Mouse (Mus musculus): ENCODE measurements around the gene Fam207a.

Gene Fam207a

GRCm38 (mm10) chr10:77515385-77516348, at the start of gene Fam207a:
Fam207a (minus strand) TSS chr10:77515785.
- peak; percentile 98 for DNase-seq (ENCODE audit: low read depth, low spot score)

GRCm38 (mm10) chr10:77565005-77565404, 49.4 kb upstream of the Fam207a start:
- no peak for DNase-seq (ENCODE audit: low read depth, low spot score)

- no peak for DNase-seq (ENCODE audit: low read depth, low spot score)
These were observed 45.9 kb upstream of the Fam207a start for GRCm38 (mm10) chr10:77561508-77561907.

GRCm38 (mm10) chr10:77560830-77561229, 45.2 kb upstream of the Fam207a start:
- DNase-seq (ENCODE audit: low read depth, low spot score) = no peak

GRCm38 (mm10) chr10:77560090-77560489, 44.5 kb upstream of the Fam207a start:
- no peak for DNase-seq (ENCODE audit: low read depth, low spot score)

GRCm38 (mm10) chr10:77557641-77558040, 42.1 kb upstream of the Fam207a start:
- DNase-seq (ENCODE audit: low read depth, low spot score) = peak; percentile 33

GRCm38 (mm10) chr10:77556631-77557030, 41.0 kb upstream of the Fam207a start:
- DNase-seq (ENCODE audit: low read depth, low spot score) = peak; percentile 24

GRCm38 (mm10) chr10:77554918-77555317, 39.3 kb upstream of the Fam207a start:
- DNase-seq (ENCODE audit: low read depth, low spot score) = no peak

- no peak for DNase-seq (ENCODE audit: low read depth, low spot score)
These were observed 37.7 kb upstream of the Fam207a start for GRCm38 (mm10) chr10:77553285-77553684.

GRCm38 (mm10) chr10:77552162-77552561, 36.6 kb upstream of the Fam207a start:
- no peak for DNase-seq (ENCODE audit: low read depth, low spot score)

- DNase-seq (ENCODE audit: low read depth, low spot score) = peak; percentile 36
These were observed 35.3 kb upstream of the Fam207a start for GRCm38 (mm10) chr10:77550874-77551273.

GRCm38 (mm10) chr10:77548576-77548975, 33.0 kb upstream of the Fam207a start:
- no peak for DNase-seq (ENCODE audit: low read depth, low spot score)

GRCm38 (mm10) chr10:77544916-77545315, 29.3 kb upstream of the Fam207a start:
- DNase-seq (ENCODE audit: low read depth, low spot score) = peak; percentile 96

- DNase-seq (ENCODE audit: low read depth, low spot score) = peak; percentile 44
These were observed 27.6 kb upstream of the Fam207a start for GRCm38 (mm10) chr10:77543226-77543625.

- no peak for DNase-seq (ENCODE audit: low read depth, low spot score)
These were observed 26.5 kb upstream of the Fam207a start for GRCm38 (mm10) chr10:77541864-77542666.

- peak; percentile 12 for DNase-seq (ENCODE audit: low read depth, low spot score)
These were observed 25.1 kb upstream of the Fam207a start for GRCm38 (mm10) chr10:77540576-77541102.

GRCm38 (mm10) chr10:77539320-77539945, 23.8 kb upstream of the Fam207a start:
- peak; percentile 37 for DNase-seq (ENCODE audit: low read depth, low spot score)

- DNase-seq (ENCODE audit: low read depth, low spot score) = no peak
These were observed 21.9 kb upstream of the Fam207a start for GRCm38 (mm10) chr10:77537215-77538209.

GRCm38 (mm10) chr10:77536727-77537126, 21.1 kb upstream of the Fam207a start:
- no peak for DNase-seq (ENCODE audit: low read depth, low spot score)

- no peak for DNase-seq (ENCODE audit: low read depth, low spot score)
These were observed 16.4 kb upstream of the Fam207a start for GRCm38 (mm10) chr10:77532020-77532413.
